Mouse (Mus musculus) limb, embryonic 15.5 days (tissue): ENCODE data around the gene Cap2. TPM values are rescaled to one million over a fixed set of nuclear protein-coding genes. Genes with fewer than 3 reads are reported as not detected.

Source experiments
- ATAC-seq: fragments of 200-750 bp; cut with Nextera tagmentation; 2 replicates; pipeline ENCODE4 v1.8.0; 2017; ENCODE audit warnings: low read depth, moderate TSS enrichment; ENCODE audit not compliant: insufficient number of reproducible peaks, low FRiP score, low TSS enrichment
- H3K27ac ChIP-seq: fragments of 300-500 bp; sonication (generic); 2 replicates; pipeline ENCODE4 v1.5.1; 2015; ENCODE audit warnings: moderate library complexity, mild to moderate bottlenecking, inconsistent platforms
- H3K27me3 ChIP-seq: fragments of 300-500 bp; sonication (generic); 2 replicates; pipeline ENCODE4 v1.6.1; 2015; ENCODE audit warnings: inconsistent platforms
- H3K36me3 ChIP-seq: fragments of 300-500 bp; sonication (generic); 2 replicates; pipeline ENCODE4 v1.6.1; 2015; ENCODE audit warnings: inconsistent platforms
- H3K4me1 ChIP-seq: fragments of 300-500 bp; sonication (generic); 2 replicates; pipeline ENCODE4 v1.6.1; 2015; ENCODE audit warnings: inconsistent platforms
- H3K4me2 ChIP-seq: fragments of 300-500 bp; sonication (generic); 2 replicates; pipeline ENCODE4 v1.6.1; 2015; ENCODE audit warnings: mild to moderate bottlenecking, inconsistent platforms
- H3K4me3 ChIP-seq: fragments of 300-500 bp; sonication (generic); 2 replicates; pipeline ENCODE4 v1.5.1; 2015; ENCODE audit warnings: mild to moderate bottlenecking, inconsistent platforms
- H3K9ac ChIP-seq: fragments of 300-500 bp; sonication (generic); 2 replicates; pipeline ENCODE4 v1.6.1; 2015; ENCODE audit warnings: inconsistent platforms
- H3K9me3 ChIP-seq: fragments of 300-500 bp; sonication (generic); 2 replicates; pipeline ENCODE4 v1.6.1; 2016; ENCODE audit warnings: inconsistent platforms
- WGBS: fragments of 180-500 bp; shearing (Covaris S2); methylation state at CpG from one replicate; pipeline ENCODE4 v1.1.7; 2015; 5-methylcytosine and 5-hydroxymethylcytosine counted together
- polyA plus RNA-seq: library from polyadenylated mRNA; unstranded; fragments of >200 nt; fragmentation: Nextera tagmentation; extraction: Ambion mirVana; gene quantifications from 2 replicates; pipeline ENCODE4 v1.2.1, GENCODE M21; 2015

Cap2 gene
- polyA plus RNA-seq, 1 experiment from 2014 or later: 18.2 TPM

DNA sequence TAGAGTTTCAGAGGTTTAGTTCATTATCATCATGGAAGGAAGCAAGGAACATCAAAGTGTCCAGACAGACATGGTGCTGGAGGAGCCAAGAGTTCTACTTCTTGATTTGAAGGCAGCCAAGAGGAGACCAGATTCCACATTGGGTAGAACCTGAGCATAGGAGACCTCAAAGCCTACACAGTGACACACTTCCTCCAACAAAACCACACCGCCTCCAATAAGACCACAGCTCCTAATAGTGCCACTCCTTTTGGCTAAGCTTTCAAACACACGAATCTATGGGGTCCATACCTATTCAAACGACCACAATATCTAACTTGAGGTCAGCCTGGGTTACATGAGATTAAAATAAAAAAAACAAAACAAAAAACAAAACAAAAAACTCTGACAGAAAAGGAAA is 25.0 kb downstream of the Cap2 start:
- Histone ChIP-seq H3K4me1 (no peaks in the 10 kb centered on the region), H3K9ac (no peak overlapping the region), H3K36me3 (no peaks in the 10 kb centered on the region), H3K27me3 (no peaks in the 10 kb centered on the region), H3K9me3 (no peaks in the 10 kb centered on the region), H3K27ac (no peak overlapping the region), H3K4me3 (no peak overlapping the region), H3K4me2 (no peak overlapping the region)
- WGBS: 87% methylated on average over 3 of the region's 3 CpGs
- no peak for ATAC-seq

- Histone ChIP-seq H3K9me3 (no peaks in the 10 kb centered on the region), H3K4me3 (no peak overlapping the region), H3K4me1 (no peaks in the 10 kb centered on the region), H3K27ac (no peak overlapping the region), H3K4me2 (no peak overlapping the region), H3K27me3 (no peaks in the 10 kb centered on the region), H3K36me3 (no peaks in the 10 kb centered on the region), H3K9ac (no peak overlapping the region)
- WGBS: 82% methylated on average over 5 of the region's 5 CpGs
- ATAC-seq: no peak
Measured at GRCm38 (mm10) chr13:46527340-46527739, 25.7 kb downstream of the Cap2 start.

DNA sequence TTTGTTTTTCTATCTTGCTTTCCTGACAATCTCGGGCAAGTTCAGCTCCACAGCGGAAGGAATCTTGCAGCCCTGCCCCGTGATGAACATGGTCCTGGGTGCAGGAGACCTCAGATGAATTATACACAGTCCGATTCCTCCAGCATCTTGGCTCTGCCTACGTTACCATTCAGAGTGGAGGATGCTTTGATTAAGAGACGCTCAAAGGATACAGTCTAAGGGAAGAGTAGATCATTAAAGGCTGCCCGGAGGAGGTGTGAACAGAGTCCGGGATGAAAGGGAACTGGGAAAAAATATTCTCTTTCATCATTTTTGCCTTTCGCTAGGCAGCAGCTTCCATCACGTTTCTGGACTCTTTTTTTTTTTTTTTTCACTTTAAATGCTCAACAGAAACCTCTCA is 27.4 kb downstream of the Cap2 start:
- H3K27me3 ChIP-seq: no peaks in the 10 kb centered on the region
- no peak overlapping the region for H3K27ac ChIP-seq
- ATAC-seq: no peak
- no peak overlapping the region for H3K9ac ChIP-seq
- no peak overlapping the region for H3K4me2 ChIP-seq
- H3K9me3 ChIP-seq: no peaks in the 10 kb centered on the region
- H3K4me3 ChIP-seq: no peak overlapping the region
- WGBS: 74% methylated on average over 10 of the region's 10 CpGs
- no peaks in the 10 kb centered on the region; the same call in 1 of the 2 replicates for H3K4me1 ChIP-seq
- H3K36me3 ChIP-seq: no peaks in the 10 kb centered on the region

DNA sequence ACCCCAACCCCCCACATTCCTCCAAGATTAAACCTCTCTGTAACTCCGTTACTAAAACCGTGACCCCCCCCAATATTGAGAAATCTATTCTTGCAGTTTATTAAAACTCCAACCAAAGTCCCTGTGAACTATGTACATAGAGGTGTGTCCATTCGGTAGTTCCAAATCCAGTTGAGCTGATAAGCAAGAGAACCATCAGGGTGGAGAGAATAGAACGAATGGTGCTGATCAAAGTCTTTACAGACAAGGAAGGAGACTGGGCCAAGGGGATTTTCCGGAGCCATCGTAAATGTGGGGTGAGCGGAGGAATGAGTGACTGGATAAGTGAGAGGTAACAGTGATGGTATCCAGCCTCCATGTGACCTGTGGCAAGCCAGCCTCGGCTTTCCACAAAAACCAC is 28.9 kb downstream of the Cap2 start:
- WGBS: 69% methylated on average over 8 of the region's 8 CpGs
- H3K9ac ChIP-seq: no peak overlapping the region
- H3K27ac ChIP-seq: no peak overlapping the region
- no peak overlapping the region for H3K4me2 ChIP-seq
- H3K36me3 ChIP-seq: no peaks in the 10 kb centered on the region
- no peaks in the 10 kb centered on the region; the same call in 1 of the 2 replicates for H3K4me1 ChIP-seq
- no peaks in the 10 kb centered on the region for H3K9me3 ChIP-seq
- H3K4me3 ChIP-seq: no peak overlapping the region
- H3K27me3 ChIP-seq: no peaks in the 10 kb centered on the region
- ATAC-seq: no peak

GRCm38 (mm10) chr13:46531676-46532075 is 30.0 kb downstream of the Cap2 start:
- no peak for ATAC-seq
- Histone ChIP-seq H3K9me3 (no peaks in the 10 kb centered on the region), H3K4me2 (no peak overlapping the region), H3K9ac (no peak overlapping the region), H3K27ac (no peak overlapping the region), H3K27me3 (no peaks in the 10 kb centered on the region), H3K36me3 (no peaks in the 10 kb centered on the region), H3K4me3 (no peak overlapping the region), H3K4me1 (no peaks in the 10 kb centered on the region; the same call in 1 of the 2 replicates)
- WGBS: 84% methylated on average over 3 of the region's 3 CpGs

DNA sequence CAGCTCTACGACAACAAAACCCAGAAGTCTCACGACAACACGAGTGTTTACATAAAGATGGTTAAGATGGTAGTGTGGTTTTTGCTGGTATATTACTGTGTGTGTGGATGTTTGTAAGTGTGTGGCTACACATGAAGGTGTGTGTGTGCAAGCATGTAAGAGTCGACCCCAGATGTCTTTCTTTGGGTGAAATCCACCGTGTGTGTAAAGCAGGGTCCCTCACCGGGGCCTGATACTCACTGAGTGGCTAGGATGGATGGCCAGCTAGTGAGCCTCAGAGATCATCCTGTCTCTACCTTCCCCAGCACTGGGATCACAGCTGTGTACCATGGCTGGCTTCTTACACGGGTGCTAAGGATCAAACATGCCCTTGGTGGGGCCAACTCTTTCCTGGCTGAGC is 30.6 kb downstream of the Cap2 start:
- Histone ChIP-seq H3K27me3 (no peaks in the 10 kb centered on the region), H3K9me3 (no peaks in the 10 kb centered on the region), H3K4me3 (no peak overlapping the region), H3K27ac (no peak overlapping the region), H3K4me2 (no peak overlapping the region), H3K9ac (no peak overlapping the region), H3K4me1 (no peaks in the 10 kb centered on the region; the same call in 1 of the 2 replicates), H3K36me3 (no peaks in the 10 kb centered on the region)
- WGBS: 94% methylated on average over 7 of the region's 7 CpGs
- ATAC-seq: no peak

DNA sequence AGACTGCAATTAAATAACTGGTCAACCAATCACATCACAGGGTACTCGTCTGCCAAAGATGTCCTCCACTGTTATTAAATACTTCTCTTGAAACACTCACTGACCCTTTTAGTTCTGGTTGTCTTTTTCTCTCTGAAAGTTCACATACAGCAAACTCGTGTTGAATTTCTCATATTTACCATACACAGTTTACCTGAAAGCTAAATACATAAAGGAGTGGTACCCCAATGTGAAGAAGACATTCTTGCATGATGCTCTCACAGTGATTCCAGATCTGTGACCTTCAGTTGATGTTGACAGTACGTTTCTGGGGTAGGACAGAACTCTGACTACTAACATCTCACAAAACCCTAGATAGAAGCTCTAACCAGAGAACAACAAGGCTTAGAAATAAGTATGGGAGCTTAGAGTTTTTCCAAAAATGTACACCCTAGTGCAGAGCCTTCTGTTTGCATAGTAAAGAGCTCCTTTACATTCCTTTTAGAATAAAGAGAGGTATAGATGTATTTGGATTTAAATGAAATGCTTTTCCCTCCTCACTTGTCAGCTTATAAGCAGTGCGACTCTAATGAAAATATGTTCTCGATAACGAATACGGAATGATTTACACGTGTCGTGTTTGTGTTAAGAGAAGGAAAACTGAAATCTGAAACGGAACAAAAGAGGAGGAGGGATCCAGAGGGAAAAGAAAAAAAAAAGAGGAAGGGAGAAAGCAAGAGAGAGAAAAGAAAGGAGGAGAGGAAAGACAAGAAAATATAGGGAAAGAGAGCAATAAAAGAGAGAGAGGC is 31.9 kb downstream of the Cap2 start:
- no peak for ATAC-seq
- no peaks in the 10 kb centered on the region for H3K9me3 ChIP-seq
- no peak overlapping the region for H3K9ac ChIP-seq
- no peak overlapping the region for H3K4me3 ChIP-seq
- H3K27ac ChIP-seq: no peak overlapping the region
- no peaks in the 10 kb centered on the region; the same call in 1 of the 2 replicates for H3K4me1 ChIP-seq
- WGBS: 44% methylated on average over 10 of the region's 10 CpGs
- H3K4me2 ChIP-seq: no peak overlapping the region
- H3K36me3 ChIP-seq: no peaks in the 10 kb centered on the region
- no peaks in the 10 kb centered on the region for H3K27me3 ChIP-seq

DNA sequence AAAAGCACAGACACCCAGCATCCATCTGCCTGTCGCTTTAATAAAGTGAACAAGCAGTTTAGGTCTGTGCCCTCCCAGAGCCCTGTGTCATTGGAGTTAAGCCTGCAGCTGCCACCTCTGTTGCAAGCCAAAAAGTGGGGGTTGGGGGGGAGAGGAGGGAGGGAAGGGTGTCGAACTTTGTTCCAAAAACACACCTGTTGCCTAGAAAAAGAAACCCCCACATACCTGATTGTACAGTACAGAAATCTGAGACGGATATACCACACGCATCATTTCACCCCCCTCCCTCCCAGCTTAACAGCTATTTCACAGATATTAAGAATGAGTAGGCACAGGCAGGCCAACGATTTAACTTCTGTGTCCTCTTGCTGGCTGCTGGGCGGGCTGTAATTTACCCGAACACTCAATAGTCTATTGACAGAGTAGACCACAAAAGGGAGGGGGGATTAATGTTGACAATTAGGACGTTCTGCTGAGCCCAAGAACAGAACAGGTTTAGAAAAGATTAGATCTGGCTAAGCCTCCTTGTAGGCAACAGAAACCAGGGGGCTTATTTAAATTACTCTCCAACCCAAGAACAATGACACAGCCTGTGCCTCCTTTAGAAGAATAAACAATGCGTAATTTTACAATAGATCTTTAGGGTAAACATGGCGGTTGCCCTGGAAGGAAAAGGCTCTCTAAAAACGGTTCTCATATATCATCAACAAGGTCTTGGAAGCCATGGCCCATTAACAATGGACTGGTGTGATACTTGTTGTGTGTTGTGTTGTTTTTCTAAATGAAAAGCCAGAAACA is 32.7 kb downstream of the Cap2 start:
- no peaks in the 10 kb centered on the region for H3K36me3 ChIP-seq
- H3K4me2 ChIP-seq: no peak overlapping the region
- 0 out of 2 replicates have a peak, but pooled peaks have one; percentile 69 for ATAC-seq
- WGBS: 29% methylated on average over 11 of the region's 11 CpGs
- H3K27me3 ChIP-seq: no peaks in the 10 kb centered on the region
- no peak overlapping the region for H3K4me3 ChIP-seq
- H3K27ac ChIP-seq: no peak overlapping the region
- H3K4me1 ChIP-seq: no peaks in the 10 kb centered on the region; the same call in 1 of the 2 replicates
- no peaks in the 10 kb centered on the region for H3K9me3 ChIP-seq
- H3K9ac ChIP-seq: no peak overlapping the region

DNA sequence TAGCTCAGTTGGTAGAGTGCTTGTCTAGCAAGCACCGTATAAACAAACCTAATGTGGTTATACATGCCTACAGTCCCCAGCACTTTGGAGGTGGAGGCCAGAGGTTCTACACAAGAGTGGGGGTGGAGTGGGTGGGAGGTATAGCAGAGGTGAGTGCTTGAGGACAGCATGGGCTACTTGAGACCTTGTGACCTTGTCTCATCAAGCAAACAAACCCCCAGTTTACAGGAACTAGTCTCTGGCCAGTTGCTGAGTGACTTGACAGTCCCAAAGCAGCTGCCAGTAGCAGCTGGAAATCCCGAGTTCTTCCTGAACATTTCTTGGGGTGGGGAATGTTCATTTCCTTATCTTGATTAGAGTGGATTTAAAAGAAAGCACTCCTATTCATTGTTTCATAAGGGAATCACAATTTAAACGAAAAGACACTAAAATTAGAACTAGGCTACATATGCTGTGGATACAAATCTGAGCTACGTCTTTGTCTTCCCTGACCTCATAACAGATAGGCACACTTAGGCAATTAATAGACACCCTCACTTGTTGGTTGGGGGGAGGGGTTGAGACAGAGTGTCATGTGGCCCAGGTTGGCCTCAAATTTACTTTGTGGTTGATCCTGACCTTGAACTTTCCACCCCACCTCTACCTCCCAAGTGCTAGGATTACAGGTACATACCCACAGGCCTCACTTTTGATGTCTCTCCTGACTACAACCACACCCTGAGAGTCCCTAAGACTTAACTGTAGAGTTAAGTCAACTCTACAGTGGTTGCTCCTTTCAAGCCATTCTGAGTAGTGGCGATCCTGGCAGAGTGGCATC is 33.5 kb downstream of the Cap2 start:
- ATAC-seq: no peak

DNA sequence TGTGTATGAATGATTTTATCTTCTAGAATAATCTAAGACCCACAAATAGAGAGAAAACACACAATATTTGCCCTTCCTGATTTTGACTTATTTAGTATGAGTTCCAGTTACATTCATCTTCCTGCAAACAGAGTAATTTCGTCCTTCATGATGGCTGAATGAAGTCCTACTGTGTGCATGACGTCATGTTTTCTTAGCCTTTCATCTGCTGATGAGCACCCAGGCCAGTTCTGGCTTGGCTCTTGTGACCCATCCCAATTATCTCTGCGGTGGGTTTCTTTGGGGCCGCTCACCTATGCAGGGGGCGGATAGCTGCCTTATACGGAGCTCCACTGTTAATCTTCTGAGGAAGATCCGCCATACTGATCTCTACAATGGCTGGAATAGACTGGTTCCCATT is 37.6 kb downstream of the Cap2 start:
- Histone ChIP-seq H3K9ac (no peak overlapping the region), H3K27ac (no peak overlapping the region), H3K4me2 (no peak overlapping the region), H3K4me1 (no peaks in the 10 kb centered on the region), H3K36me3 (no peaks in the 10 kb centered on the region), H3K9me3 (no peaks in the 10 kb centered on the region), H3K27me3 (no peaks in the 10 kb centered on the region), H3K4me3 (no peak overlapping the region)
- WGBS: 94% methylated on average over 7 of the region's 7 CpGs
- no peak for ATAC-seq

More for the DNA sequence above, 33.5 kb downstream of the Cap2 start:
- WGBS: 73% methylated on average over 5 of the region's 5 CpGs
- Histone ChIP-seq H3K9ac (no peak overlapping the region), H3K4me3 (no peak overlapping the region), H3K4me2 (no peak overlapping the region), H3K9me3 (no peaks in the 10 kb centered on the region), H3K27ac (no peak overlapping the region), H3K4me1 (no peaks in the 10 kb centered on the region; the same call in 1 of the 2 replicates), H3K36me3 (no peaks in the 10 kb centered on the region), H3K27me3 (no peaks in the 10 kb centered on the region)

DNA sequence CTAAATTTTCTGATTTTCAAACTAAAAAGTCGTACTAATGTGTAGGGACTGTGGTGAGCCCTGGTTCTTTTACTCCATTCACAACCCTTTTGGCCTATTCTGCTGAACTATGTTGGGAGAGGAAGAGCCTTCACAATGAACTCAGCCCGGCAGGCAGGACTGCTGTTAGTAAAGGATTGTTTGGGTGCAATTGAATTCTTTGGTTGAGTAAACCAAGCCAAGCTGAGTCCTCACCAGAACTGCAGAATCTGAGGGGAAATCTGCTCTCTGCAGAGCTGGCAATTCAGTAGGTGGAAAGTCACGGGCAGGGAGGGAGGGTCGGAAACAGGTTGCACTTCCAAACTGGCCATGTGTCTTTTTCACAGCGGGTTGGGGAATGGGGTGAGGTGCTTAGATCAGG is 39.3 kb downstream of the Cap2 start:
- H3K9me3 ChIP-seq: no peaks in the 10 kb centered on the region
- no peak overlapping the region for H3K9ac ChIP-seq
- no peak overlapping the region for H3K27ac ChIP-seq
- H3K27me3 ChIP-seq: no peaks in the 10 kb centered on the region
- 71% methylated on average over 5 of the region's 5 CpGs for WGBS
- no peaks in the 10 kb centered on the region for H3K4me1 ChIP-seq
- ATAC-seq: no peak
- no peaks in the 10 kb centered on the region for H3K36me3 ChIP-seq
- no peak overlapping the region for H3K4me2 ChIP-seq
- no peak overlapping the region for H3K4me3 ChIP-seq
